Mouse (Mus musculus): ENCODE results near the gene Col25a1. TPM values are rescaled to one million over a fixed set of nuclear protein-coding genes. Genes with fewer than 3 reads are reported as not detected.

Col25a1 gene
- polyA plus RNA-seq, 1 experiment from 2014 or later: 10.0 TPM

GRCm38 (mm10) chr3:130337857-130338256, 206.6 kb downstream of the Col25a1 start:
- Histone ChIP-seq H3K36me3 (no peaks in the 10 kb centered on the region), H3K27ac (peak overlapping the region; percentile 12; the same call in 1 of the 2 replicates), H3K9me3 (replicated peaks) (no peaks in the 10 kb centered on the region), H3K4me2 (replicated peaks) (peak overlapping the region; percentile 30), H3K4me1 (peaks cover 5% of the 10 kb centered on the region; the same call in 1 of the 2 replicates), H3K9ac (no peak overlapping the region), H3K4me3 (no peak overlapping the region), H3K27me3 (no peaks in the 10 kb centered on the region)
- WGBS: 52% methylated on average over 13 of the region's 13 CpGs
- ATAC-seq (ENCODE audit: low FRiP score): peak; percentile 74

GRCm38 (mm10) chr3:130338371-130338770, 207.1 kb downstream of the Col25a1 start:
- H3K9me3 ChIP-seq (replicated peaks): no peaks in the 10 kb centered on the region
- no peaks in the 10 kb centered on the region for H3K27me3 ChIP-seq
- no peak overlapping the region for H3K4me3 ChIP-seq
- H3K9ac ChIP-seq: no peak overlapping the region
- no peak for ATAC-seq (ENCODE audit: low FRiP score)
- 79% methylated on average over 3 of the region's 3 CpGs for WGBS
- H3K4me1 ChIP-seq: peaks cover 5% of the 10 kb centered on the region; the same call in 1 of the 2 replicates
- H3K27ac ChIP-seq: no peak overlapping the region
- H3K36me3 ChIP-seq: no peaks in the 10 kb centered on the region
- H3K4me2 ChIP-seq (replicated peaks): no peak overlapping the region

GRCm38 (mm10) chr3:130350161-130350560, 218.9 kb downstream of the Col25a1 start:
- WGBS: 61% methylated on average over 6 of the region's 6 CpGs
- no peaks in the 10 kb centered on the region for H3K36me3 ChIP-seq
- no peaks in the 10 kb centered on the region for H3K9me3 ChIP-seq (replicated peaks)
- H3K27me3 ChIP-seq: no peaks in the 10 kb centered on the region
- no peak overlapping the region for H3K4me3 ChIP-seq
- no peak overlapping the region for H3K27ac ChIP-seq
- H3K9ac ChIP-seq: no peak overlapping the region
- ATAC-seq (ENCODE audit: low FRiP score): no peak
- no peaks in the 10 kb centered on the region for H3K4me1 ChIP-seq
- no peak overlapping the region for H3K4me2 ChIP-seq (replicated peaks)

GRCm38 (mm10) chr3:130354399-130355039, 223.2 kb downstream of the Col25a1 start:
- 81% methylated on average over 4 of the region's 4 CpGs for WGBS
- Histone ChIP-seq H3K4me2 (replicated peaks) (no peak overlapping the region), H3K4me3 (no peak overlapping the region), H3K9me3 (replicated peaks) (no peaks in the 10 kb centered on the region), H3K4me1 (no peaks in the 10 kb centered on the region), H3K9ac (no peak overlapping the region), H3K36me3 (no peaks in the 10 kb centered on the region), H3K27ac (no peak overlapping the region), H3K27me3 (no peaks in the 10 kb centered on the region)
- no peak for ATAC-seq (ENCODE audit: low FRiP score)

- no peaks in the 10 kb centered on the region for H3K9me3 ChIP-seq (replicated peaks)
- no peak overlapping the region for H3K4me2 ChIP-seq (replicated peaks)
- no peak overlapping the region for H3K4me3 ChIP-seq
- 74% methylated on average over 15 of the region's 15 CpGs for WGBS
- H3K36me3 ChIP-seq: no peaks in the 10 kb centered on the region
- no peak overlapping the region for H3K27ac ChIP-seq
- H3K4me1 ChIP-seq: peaks cover 12% of the 10 kb centered on the region
- H3K27me3 ChIP-seq: no peaks in the 10 kb centered on the region
- no peak overlapping the region for H3K9ac ChIP-seq
- no peak for ATAC-seq (ENCODE audit: low FRiP score)
Measured at GRCm38 (mm10) chr3:130356575-130357173, 225.4 kb downstream of the Col25a1 start.

GRCm38 (mm10) chr3:130360813-130361212, 229.5 kb downstream of the Col25a1 start:
- no peak overlapping the region for H3K4me2 ChIP-seq (replicated peaks)
- H3K4me1 ChIP-seq: peaks cover 12% of the 10 kb centered on the region
- H3K27ac ChIP-seq: no peak overlapping the region
- H3K36me3 ChIP-seq: no peaks in the 10 kb centered on the region
- 69% methylated on average over 7 of the region's 7 CpGs for WGBS
- H3K9ac ChIP-seq: no peak overlapping the region
- ATAC-seq (ENCODE audit: low FRiP score): no peak
- H3K4me3 ChIP-seq: no peak overlapping the region
- no peaks in the 10 kb centered on the region for H3K27me3 ChIP-seq
- H3K9me3 ChIP-seq (replicated peaks): no peaks in the 10 kb centered on the region

- Histone ChIP-seq H3K4me2 (replicated peaks) (no peak overlapping the region), H3K4me1 (peaks cover 12% of the 10 kb centered on the region), H3K27me3 (no peaks in the 10 kb centered on the region), H3K36me3 (no peaks in the 10 kb centered on the region), H3K9ac (no peak overlapping the region), H3K9me3 (replicated peaks) (no peaks in the 10 kb centered on the region), H3K4me3 (no peak overlapping the region), H3K27ac (no peak overlapping the region)
- no peak for ATAC-seq (ENCODE audit: low FRiP score)
- WGBS: 67% methylated on average over 1 of the region's 1 CpGs
Measured at GRCm38 (mm10) chr3:130361922-130362321, 230.6 kb downstream of the Col25a1 start.

DNA sequence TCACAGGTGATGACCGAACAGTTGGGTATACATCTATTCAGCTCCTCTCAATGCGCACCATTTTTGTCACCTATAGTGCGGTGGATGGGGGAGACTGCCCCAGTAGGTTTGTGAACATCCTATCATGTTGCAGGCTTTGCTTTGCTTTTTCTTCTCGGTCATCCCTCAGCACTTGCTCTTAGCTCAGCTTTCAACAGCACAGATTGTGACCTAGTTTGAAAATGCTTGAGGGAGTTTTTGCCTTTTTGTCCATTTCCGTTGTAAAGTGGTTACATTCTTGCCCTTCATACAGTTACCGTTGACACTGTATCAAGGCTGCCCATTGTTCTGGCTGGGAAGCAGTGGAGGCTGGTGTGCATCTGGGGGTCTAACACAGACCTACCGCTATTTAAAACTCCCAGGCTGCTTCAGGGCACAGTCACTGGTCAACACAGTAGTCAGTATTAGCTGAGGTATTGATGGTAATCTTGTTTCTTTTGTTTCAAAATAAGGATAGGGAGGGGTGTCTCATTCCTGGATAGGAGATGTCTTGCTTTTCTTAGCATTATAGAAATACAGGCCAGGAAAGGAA, 231.6 kb downstream of the Col25a1 start:
- H3K27ac ChIP-seq: no peak overlapping the region
- no peaks in the 10 kb centered on the region for H3K36me3 ChIP-seq
- H3K4me3 ChIP-seq: no peak overlapping the region
- no peak overlapping the region for H3K9ac ChIP-seq
- no peaks in the 10 kb centered on the region for H3K27me3 ChIP-seq
- H3K4me2 ChIP-seq (replicated peaks): no peak overlapping the region
- no peak for ATAC-seq (ENCODE audit: low FRiP score)
- H3K4me1 ChIP-seq: peaks cover 12% of the 10 kb centered on the region
- H3K9me3 ChIP-seq (replicated peaks): no peaks in the 10 kb centered on the region
- WGBS: 70% methylated on average over 7 of the region's 7 CpGs

GRCm38 (mm10) chr3:130366917-130367610, 235.8 kb downstream of the Col25a1 start:
- Histone ChIP-seq H3K4me2 (replicated peaks) (no peak overlapping the region), H3K27me3 (no peaks in the 10 kb centered on the region), H3K36me3 (no peaks in the 10 kb centered on the region), H3K9me3 (replicated peaks) (no peaks in the 10 kb centered on the region), H3K4me3 (no peak overlapping the region), H3K4me1 (peaks cover 3% of the 10 kb centered on the region; the same call in 1 of the 2 replicates), H3K27ac (no peak overlapping the region), H3K9ac (no peak overlapping the region)
- ATAC-seq (ENCODE audit: low FRiP score): no peak
- WGBS: 57% methylated on average over 8 of the region's 8 CpGs

DNA sequence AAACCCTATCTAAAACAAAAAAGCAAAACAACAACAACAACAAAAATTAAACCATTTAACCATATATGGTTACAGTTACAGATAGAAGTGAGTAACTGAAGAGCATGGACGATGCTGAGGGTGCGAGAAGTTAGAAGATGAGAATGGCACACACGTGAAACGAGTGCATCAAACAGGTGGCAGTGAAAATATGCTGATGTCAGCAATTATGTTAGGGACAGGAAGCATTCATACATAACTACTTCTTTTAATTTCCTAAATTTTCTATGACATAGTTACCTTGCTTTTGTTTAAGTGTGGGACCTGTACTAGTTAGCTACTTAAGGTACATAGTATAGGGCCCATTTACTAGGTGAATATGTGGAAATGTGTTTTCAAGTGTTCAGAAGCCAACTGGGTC, 237.1 kb downstream of the Col25a1 start:
- H3K4me1 ChIP-seq: peaks cover 3% of the 10 kb centered on the region; the same call in 1 of the 2 replicates
- no peaks in the 10 kb centered on the region for H3K9me3 ChIP-seq (replicated peaks)
- no peak overlapping the region for H3K4me2 ChIP-seq (replicated peaks)
- no peak overlapping the region for H3K4me3 ChIP-seq
- no peaks in the 10 kb centered on the region for H3K36me3 ChIP-seq
- H3K27ac ChIP-seq: no peak overlapping the region
- H3K27me3 ChIP-seq: no peaks in the 10 kb centered on the region
- no peak overlapping the region for H3K9ac ChIP-seq
- over 99% methylated on average over 4 of the region's 4 CpGs for WGBS
- ATAC-seq (ENCODE audit: low FRiP score): no peak

DNA sequence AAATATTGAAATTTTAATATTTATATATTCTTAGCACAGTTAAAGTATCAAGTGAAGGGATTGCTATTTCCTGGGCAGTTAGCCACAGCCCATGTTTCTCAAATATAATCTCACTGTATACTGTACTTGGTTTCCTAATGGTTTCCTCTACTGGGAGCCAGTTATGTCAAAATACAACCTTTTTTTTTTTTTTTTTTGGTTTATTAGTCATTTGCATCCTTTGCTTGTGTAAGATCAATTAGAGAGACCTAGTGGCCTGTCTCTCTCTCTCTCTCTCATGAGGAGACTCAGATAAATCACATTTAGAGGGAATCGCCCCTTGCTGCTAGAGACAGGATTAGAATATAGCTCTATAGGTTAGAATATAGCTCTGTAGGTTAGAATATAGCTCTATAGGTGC, 237.8 kb downstream of the Col25a1 start:
- no peak overlapping the region for H3K27ac ChIP-seq
- 91% methylated on average over 1 of the region's 1 CpGs for WGBS
- H3K4me2 ChIP-seq (replicated peaks): no peak overlapping the region
- H3K4me1 ChIP-seq: peaks cover 3% of the 10 kb centered on the region; the same call in 1 of the 2 replicates
- H3K9me3 ChIP-seq (replicated peaks): no peaks in the 10 kb centered on the region
- H3K4me3 ChIP-seq: no peak overlapping the region
- no peaks in the 10 kb centered on the region for H3K27me3 ChIP-seq
- no peak for ATAC-seq (ENCODE audit: low FRiP score)
- no peak overlapping the region for H3K9ac ChIP-seq
- no peaks in the 10 kb centered on the region for H3K36me3 ChIP-seq

- ATAC-seq (ENCODE audit: low FRiP score): no peak
- Histone ChIP-seq H3K27ac (no peak overlapping the region), H3K27me3 (no peaks in the 10 kb centered on the region), H3K4me2 (replicated peaks) (no peak overlapping the region), H3K4me3 (no peak overlapping the region), H3K9me3 (replicated peaks) (no peaks in the 10 kb centered on the region), H3K4me1 (peaks cover 3% of the 10 kb centered on the region; the same call in 1 of the 2 replicates), H3K9ac (no peak overlapping the region), H3K36me3 (no peaks in the 10 kb centered on the region)
- 74% methylated on average over 5 of the region's 5 CpGs for WGBS
Measured at GRCm38 (mm10) chr3:130370167-130370566, 238.9 kb downstream of the Col25a1 start.

Measured in hindbrain, embryonic 12.5 days (tissue).